Mouse (Mus musculus) intestine, embryonic 14.5 days (tissue): ENCODE measurements around the gene Obsl1. TPM values are rescaled to one million over a fixed set of nuclear protein-coding genes. Genes with fewer than 3 reads are reported as not detected.
A peak's percentile ranks its signal among the peaks of the same experiment; 100 is the strongest.

ENCODE experiments used
- ATAC-seq: fragments of 200-750 bp; cut with Nextera tagmentation; replicated peaks from 2 replicates; pipeline ENCODE4 v1.8.0; 2017; ENCODE audit warnings: low read depth, moderate number of reproducible peaks, moderate TSS enrichment, moderate library complexity; ENCODE audit not compliant: low FRiP score, low TSS enrichment
- DNase-seq: peaks from one replicate; pipeline ENCODE4 v3.0.0-alpha.2; 2018; ENCODE audit warnings: low spot score
- H3K27ac ChIP-seq: fragments of 300-500 bp; sonication (generic); 2 replicates; pipeline ENCODE4 v1.5.1; 2014; ENCODE audit warnings: low read depth, mild to moderate bottlenecking, control low read depth
- H3K27me3 ChIP-seq: fragments of 300-500 bp; sonication (generic); replicated peaks from 2 replicates; pipeline ENCODE4 v1.6.1; 2014; ENCODE audit warnings: low read length, control low read depth; ENCODE audit not compliant: control insufficient read depth, insufficient read depth
- H3K36me3 ChIP-seq: fragments of 300-500 bp; sonication (generic); 2 replicates; pipeline ENCODE4 v1.6.1; 2014; ENCODE audit warnings: low read length, control low read depth; ENCODE audit not compliant: control insufficient read depth, insufficient read depth
- H3K4me1 ChIP-seq: fragments of 300-500 bp; sonication (generic); replicated peaks from 2 replicates; pipeline ENCODE4 v1.6.1; 2014; ENCODE audit warnings: low read length, control low read depth, mixed read lengths; ENCODE audit not compliant: control insufficient read depth, insufficient read depth
- H3K4me2 ChIP-seq: fragments of 300-500 bp; sonication (generic); 2 replicates; pipeline ENCODE4 v1.6.1; 2014; ENCODE audit warnings: low read length
- H3K4me3 ChIP-seq: fragments of 300-500 bp; sonication (generic); 2 replicates; pipeline ENCODE4 v1.5.1; 2014; ENCODE audit warnings: low read depth, low read length, control low read depth, mixed read lengths
- H3K9ac ChIP-seq: fragments of 300-500 bp; sonication (generic); 2 replicates; pipeline ENCODE4 v1.6.1; 2014; ENCODE audit warnings: mild to moderate bottlenecking, low read length
- H3K9me3 ChIP-seq: fragments of 300-500 bp; sonication (generic); 2 replicates; pipeline ENCODE4 v1.6.1; 2016; ENCODE audit warnings: low read length, control low read depth; ENCODE audit not compliant: control insufficient read depth
- WGBS: fragments of 180-500 bp; shearing (Covaris S2); extraction: QIAGEN DNeasy Blood & Tissue Kit; methylation state at CpG from one replicate; pipeline ENCODE4 v1.1.7; 2014; 5-methylcytosine and 5-hydroxymethylcytosine counted together
- polyA plus RNA-seq: library from polyadenylated mRNA; unstranded; fragments of >200 nt; fragmentation: Nextera tagmentation; extraction: Ambion mirVana; gene quantifications from 2 replicates; pipeline ENCODE4 v1.2.1, GENCODE M21; 2014

The Obsl1 gene
- polyA plus RNA-seq, 1 experiment from 2014 or later = 88.4 TPM

DNA sequence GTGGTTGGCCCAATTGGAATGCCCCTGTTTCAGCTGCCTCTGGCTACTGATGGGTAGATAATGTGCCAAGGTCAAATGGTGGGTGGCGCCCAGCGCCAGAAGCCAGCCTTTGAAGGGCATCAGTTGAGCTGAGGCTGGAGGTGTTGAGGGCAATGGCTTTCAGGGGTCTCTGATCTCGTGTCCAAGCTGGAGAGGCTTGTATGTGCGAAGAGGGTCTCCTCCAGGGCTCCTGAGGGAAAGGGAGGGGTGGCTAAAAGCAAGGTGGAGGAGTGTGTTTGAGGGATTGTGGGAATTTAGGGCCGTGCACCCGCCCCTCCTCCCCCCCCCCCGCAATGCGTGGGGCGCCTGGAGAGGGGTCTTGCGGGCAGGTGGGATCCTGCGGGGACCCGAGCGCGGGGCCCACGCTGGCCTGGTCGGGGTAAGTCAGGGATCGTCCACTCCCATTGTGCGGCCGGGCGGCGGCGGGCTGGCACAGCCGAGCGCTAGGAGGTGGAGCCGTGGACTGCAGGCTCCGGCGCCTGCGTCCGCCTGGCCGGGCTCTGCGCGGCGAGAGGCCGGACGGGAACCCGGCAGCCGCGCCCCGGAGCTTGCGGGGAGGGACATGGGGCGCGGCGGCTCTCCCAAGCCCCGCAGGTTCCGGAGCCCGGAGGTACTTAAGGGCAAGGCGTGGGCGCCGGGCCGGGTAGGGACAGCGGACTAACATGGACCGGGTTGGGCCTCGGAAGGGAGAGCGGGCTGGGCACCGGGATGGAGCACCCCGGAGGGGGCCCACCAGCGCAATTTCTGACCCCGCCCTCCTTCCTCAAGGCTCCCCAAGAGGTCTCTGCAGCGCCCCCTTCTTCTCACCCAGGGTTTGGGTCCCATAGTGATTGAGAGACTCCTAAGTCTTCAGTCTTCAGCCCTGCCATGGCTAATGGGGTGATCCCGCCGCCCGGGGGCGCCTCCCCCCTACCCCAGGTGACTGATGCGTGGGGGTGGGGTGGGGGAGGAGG is 40.0 kb upstream of the Obsl1 start, which contains the start of gene Slc4a3:
Slc4a3 (plus strand) TSS at position 302 of the 992 bp plus-strand sequence.
- Histone ChIP-seq H3K4me2 (peak within 1 kb of the TSS; percentile 65), H3K27me3 (no peaks in the 10 kb centered on the region), H3K9ac (peak within 1 kb of the TSS; percentile 62), H3K27ac (peak within 1 kb of the TSS; percentile 64), H3K4me3 (peak within 1 kb of the TSS; percentile 66), H3K36me3 (peaks cover 17% of the 10 kb centered on the region), H3K9me3 (no peaks in the 10 kb centered on the region), H3K4me1 (peaks cover 8% of the 10 kb centered on the region; the same call in 1 of the 2 replicates)
- DNase-seq (peak; percentile 81), ATAC-seq (peak; percentile 86)
- WGBS = under 1% methylated on average over 51 of the region's 64 CpGs

DNA sequence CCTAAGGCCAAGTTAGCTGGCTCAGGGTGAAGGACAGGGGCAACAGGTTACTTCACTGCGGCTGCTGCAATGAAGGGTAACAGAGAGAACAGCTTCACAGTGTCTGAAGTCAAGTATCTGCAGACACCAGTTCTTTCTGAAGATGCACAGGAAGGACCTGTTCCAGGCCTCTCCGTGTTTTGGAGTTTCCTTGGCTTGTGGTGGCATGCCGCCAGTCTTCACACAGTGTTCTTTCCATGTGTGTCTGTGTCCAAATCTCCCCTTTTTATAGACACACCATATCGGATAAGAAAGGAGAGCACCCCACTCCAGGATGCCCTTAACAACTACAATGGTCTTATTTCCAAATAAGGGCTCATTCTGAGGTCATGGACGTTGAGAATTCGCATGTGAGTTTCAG is 38.1 kb upstream of the Obsl1 start:
- Histone ChIP-seq H3K27ac (no peak overlapping the region), H3K9ac (no peak overlapping the region), H3K36me3 (peaks cover 11% of the 10 kb centered on the region; the same call in 1 of the 2 replicates), H3K4me2 (no peak overlapping the region), H3K4me3 (no peak overlapping the region), H3K4me1 (peaks cover 8% of the 10 kb centered on the region; the same call in 1 of the 2 replicates), H3K9me3 (no peaks in the 10 kb centered on the region), H3K27me3 (no peaks in the 10 kb centered on the region)
- 89% methylated on average over 6 of the region's 6 CpGs for WGBS
- DNase-seq (no peak), ATAC-seq (no peak)

DNA sequence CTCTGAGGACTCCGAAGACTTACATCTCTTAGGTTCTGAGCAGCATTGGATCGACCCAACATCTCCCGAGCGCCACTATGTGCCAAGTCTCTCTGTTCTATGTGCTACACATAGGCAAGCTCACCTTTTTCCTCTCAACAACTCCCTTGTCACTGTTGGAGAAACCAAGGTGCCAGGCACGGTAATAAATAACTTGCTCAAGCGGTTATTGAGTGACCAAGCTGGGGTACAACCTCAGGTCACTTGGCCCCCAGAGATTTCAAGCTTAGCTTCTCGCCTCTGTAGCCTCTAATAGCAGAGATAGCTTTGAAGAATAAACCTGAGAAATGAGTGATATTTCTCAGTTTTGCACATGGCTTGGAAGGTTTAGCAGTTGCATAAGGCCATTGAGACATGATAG is 35.2 kb upstream of the Obsl1 start:
- no peak overlapping the region for H3K27ac ChIP-seq
- whole genome bisulfite sequencing = 88% methylated on average over 7 of the region's 7 CpGs

DNA sequence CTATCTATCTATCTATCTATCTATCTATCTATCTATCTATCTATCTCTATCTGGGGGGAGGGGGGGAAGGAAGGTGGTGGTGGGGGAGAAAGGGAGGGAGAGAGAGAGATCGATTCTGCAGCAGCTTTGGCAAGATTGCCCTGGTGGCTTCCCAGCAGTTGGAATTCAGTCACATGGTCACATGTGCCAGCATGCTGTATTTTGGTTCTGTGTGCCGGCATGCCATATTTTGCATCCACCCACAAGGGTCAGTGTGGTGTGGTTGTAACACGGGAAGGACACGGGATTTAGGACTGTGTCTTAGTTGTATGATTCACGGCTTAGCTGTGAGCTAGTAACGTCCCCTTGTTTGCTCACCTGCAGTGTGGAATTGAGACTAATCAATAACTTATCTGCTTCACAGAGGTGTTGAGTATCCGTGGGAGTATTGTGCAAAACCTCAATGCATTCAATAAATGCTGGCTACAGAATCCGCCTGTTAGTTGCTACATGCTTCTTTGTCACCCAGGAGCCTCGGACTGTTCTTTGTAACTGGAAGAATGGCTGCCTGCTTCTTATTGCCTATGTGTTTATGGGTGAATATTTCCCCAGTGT is 32.4 kb upstream of the Obsl1 start:
- Histone ChIP-seq H3K4me3 (no peak overlapping the region), H3K36me3 (peaks cover 35% of the 10 kb centered on the region), H3K9me3 (no peaks in the 10 kb centered on the region), H3K27me3 (no peaks in the 10 kb centered on the region), H3K27ac (no peak overlapping the region), H3K4me2 (no peak overlapping the region), H3K9ac (no peak overlapping the region), H3K4me1 (no peaks in the 10 kb centered on the region)
- ATAC-seq (no peak), DNase-seq (no peak)
- 66% methylated on average over 9 of the region's 9 CpGs for WGBS

More for the DNA sequence above, 35.2 kb upstream of the Obsl1 start:
- ATAC-seq (no peak), DNase-seq (no peak)
- Histone ChIP-seq H3K4me3 (no peak overlapping the region), H3K9me3 (no peaks in the 10 kb centered on the region), H3K9ac (no peak overlapping the region), H3K36me3 (peaks cover 9% of the 10 kb centered on the region), H3K4me1 (peaks cover 5% of the 10 kb centered on the region; the same call in 1 of the 2 replicates), H3K4me2 (no peak overlapping the region), H3K27me3 (no peaks in the 10 kb centered on the region)

DNA sequence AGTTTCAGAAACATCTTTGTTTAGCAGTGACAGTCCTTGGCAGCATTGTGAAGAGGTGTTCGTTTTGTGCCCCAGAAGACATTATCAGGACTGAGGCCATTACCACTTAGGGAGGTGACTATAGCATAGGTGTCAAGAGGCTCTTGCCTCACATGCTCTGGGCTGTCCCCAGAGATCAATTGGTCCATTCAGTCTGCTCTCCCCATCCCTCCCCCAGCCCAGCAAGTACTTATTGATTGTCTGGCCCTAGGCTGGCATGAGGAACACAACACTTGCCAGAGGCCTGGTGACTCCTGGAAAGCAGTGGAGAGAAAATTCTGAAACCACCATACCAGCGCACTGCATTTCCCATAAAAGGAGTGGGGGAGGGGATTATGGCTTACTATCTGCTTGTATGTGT is 31.3 kb upstream of the Obsl1 start:
- Histone ChIP-seq H3K4me2 (no peak overlapping the region), H3K9me3 (no peaks in the 10 kb centered on the region), H3K9ac (no peak overlapping the region), H3K27ac (no peak overlapping the region), H3K27me3 (no peaks in the 10 kb centered on the region), H3K4me3 (no peak overlapping the region), H3K4me1 (no peaks in the 10 kb centered on the region), H3K36me3 (peaks cover 44% of the 10 kb centered on the region)
- WGBS = 77% methylated on average over 2 of the region's 2 CpGs
- no peak for DNase-seq
- no peak for ATAC-seq

DNA sequence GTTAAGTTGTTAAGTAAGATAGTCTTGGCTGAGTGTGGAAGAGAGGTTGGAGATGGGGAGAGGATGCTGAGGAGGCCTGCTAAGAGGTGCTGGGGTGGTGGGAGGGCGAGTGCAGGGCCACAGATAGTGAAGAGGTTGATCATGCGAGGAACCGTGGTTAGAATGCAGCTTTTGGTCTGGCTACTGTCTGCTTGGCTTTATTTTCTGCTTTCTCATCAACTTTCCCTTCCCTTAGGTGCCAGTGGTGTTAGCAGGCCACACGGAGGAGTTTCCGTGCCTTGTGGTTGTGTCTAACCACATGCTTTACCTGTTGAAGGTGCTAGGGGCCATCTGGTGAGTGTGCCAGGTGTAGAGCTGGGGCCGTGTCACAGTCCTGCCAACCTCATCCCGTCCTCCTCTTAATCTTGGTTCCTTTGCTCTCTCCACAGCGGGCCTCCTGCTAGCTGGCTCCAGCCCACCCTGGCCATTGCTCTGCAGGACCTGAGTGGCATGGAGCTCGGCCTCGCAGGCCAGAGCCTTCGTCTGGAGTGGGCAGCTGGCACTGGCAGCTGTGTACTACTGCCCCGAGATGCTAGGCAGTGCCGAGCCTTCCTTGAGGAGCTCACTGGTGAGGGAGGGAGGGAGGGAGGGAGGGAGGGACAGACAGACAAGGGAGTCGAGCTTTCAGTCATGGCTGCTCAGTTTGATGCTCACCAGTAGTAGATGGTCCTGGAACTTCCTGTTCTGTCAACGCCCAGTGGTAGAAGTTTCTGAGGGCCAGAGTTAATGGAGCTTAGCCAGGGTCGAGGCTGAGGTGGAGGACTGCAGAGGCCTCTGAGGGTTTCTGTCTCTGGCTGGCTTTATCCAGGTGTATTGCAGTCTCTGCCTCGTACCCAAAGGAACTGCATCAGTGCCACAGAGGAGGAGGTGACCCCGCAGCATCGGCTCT is 27.3 kb upstream of the Obsl1 start:
- H3K4me1 ChIP-seq = no peaks in the 10 kb centered on the region
- 91% methylated on average over 19 of the region's 19 CpGs for WGBS
- ATAC-seq = no peak
- no peak overlapping the region for H3K9ac ChIP-seq
- H3K9me3 ChIP-seq = no peaks in the 10 kb centered on the region
- H3K4me2 ChIP-seq = no peak overlapping the region
- H3K4me3 ChIP-seq = no peak overlapping the region
- no peaks in the 10 kb centered on the region for H3K27me3 ChIP-seq
- H3K27ac ChIP-seq = no peak overlapping the region
- no peak for DNase-seq
- H3K36me3 ChIP-seq = peaks cover 70% of the 10 kb centered on the region

DNA sequence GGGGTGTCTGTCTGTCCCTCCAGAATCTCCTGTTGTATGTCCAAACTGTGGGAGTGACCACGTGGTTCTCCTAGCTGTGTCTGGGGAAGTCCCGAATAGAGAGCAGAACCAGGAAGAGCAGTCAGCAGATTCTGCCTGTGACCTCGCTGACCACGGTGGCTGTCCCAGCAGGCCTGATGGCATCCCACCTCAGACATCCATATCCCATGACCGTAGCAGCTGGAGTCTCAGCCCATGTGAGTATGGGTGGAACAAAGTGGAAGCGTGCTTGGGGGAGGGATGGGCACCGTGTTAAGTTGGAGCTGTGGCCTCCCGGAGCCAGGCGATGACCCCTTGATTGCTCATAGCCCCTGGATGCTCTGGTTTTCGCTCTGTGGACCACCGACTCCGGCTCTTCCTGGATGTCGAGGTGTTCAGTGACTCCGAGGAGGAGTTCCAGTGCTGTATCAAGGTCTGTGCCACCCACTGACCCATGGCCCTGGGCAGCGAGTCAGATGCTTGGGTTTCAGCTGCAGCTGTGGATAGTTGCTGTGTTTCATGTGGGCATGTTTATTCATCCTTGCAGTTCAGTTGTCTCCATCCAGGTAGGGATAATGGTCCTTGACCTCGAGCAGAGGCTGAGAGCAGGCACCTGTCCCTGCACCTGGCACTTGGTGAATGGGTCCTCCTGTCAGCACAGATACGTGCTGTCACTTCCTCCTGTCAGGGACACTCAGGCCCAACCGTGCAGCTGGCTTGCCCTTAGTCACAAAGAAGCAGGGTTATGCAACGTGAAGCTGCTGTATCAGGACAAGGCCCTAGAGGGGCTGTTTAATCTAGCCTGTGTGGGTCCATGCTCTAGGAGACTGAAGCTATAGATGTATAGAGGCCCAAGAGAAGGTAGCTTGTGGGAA is 26.3 kb upstream of the Obsl1 start:
- ATAC-seq = no peak
- no peak overlapping the region for H3K4me3 ChIP-seq
- H3K4me2 ChIP-seq = no peak overlapping the region
- no peak for DNase-seq
- no peaks in the 10 kb centered on the region for H3K4me1 ChIP-seq
- no peaks in the 10 kb centered on the region for H3K9me3 ChIP-seq
- 93% methylated on average over 19 of the region's 19 CpGs for WGBS
- H3K9ac ChIP-seq = no peak overlapping the region
- H3K27ac ChIP-seq = no peak overlapping the region
- H3K27me3 ChIP-seq = no peaks in the 10 kb centered on the region
- peaks cover 80% of the 10 kb centered on the region for H3K36me3 ChIP-seq
